Mouse (Mus musculus) myocyte (in vitro differentiated cells): ENCODE results near the gene Tomt.

ENCODE experiments used
- MAX ChIP-seq: IDR thresholded peaks from one replicate; pipeline ENCODE4 v1.6.1; 2011; ENCODE audit warnings: low read depth, mild to moderate bottlenecking, control low read depth
- MYOG ChIP-seq, 3 experiments: IDR thresholded peaks; one replicate each; pipeline ENCODE4 v1.6.1; 2011; ENCODE audit warnings: control low read depth in 2 of 3, low read depth in 2 of 3, mild to moderate bottlenecking in 2 of 3; ENCODE audit not compliant: insufficient read length in 2 of 3, control insufficient read depth in 1 of 3, insufficient read depth in 1 of 3
- POLR2A ChIP-seq: IDR thresholded peaks from one replicate; pipeline ENCODE4 v1.6.1; 2011; ENCODE audit warnings: low read depth, mild to moderate bottlenecking, control low read depth, moderate library complexity; ENCODE audit not compliant: insufficient read length

GRCm38 (mm10) chr7:101869163-101869500 is 37.0 kb downstream of the Tomt start:
- TF ChIP-seq POLR2A: no peak
- TF ChIP-seq MAX: no peak
- no peak for TF ChIP-seq MYOG (IDR thresholded peaks at IDR 0.05; ENCODE audit: control insufficient read depth in 1 of 3, insufficient read depth in 1 of 3, insufficient read length in 2 of 3, low read depth in 2 of 3)
